22 mouse cellular contexts compared by ENCODE assay signal in the genomic region with DNA sequence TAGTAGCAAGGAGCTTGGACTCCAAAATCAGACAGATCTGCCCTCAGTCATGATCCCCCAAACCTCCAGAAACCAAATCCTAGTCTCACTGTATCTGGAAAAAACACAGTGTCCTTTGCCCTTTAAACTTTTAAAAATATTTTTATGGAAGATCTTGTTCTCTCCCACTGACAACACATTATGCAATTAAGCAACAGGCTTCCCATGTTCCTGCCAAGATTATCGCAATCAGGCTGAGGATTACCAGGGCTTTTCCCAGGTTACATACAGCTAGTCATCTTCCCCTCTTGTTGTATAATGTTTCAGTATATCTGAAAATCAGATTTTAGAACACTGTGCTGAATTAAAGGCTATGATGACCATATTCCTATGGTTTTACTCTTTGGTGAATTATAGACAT.
A peak's percentile ranks its signal among the peaks of the same experiment; 100 is the strongest.
DNase-seq lines count a peak whose midpoint lies in the region; ATAC-seq and TF ChIP-seq lines count a peak whose summit lies in the region.
"Had no signal": no experiment of that assay in that cellular context is flagged by ENCODE, and none has a peak within 500 bp of the region (broad histone marks: within the 10 kb centered on the region; RNA-seq: fewer than 3 reads in every experiment).

No protein-coding gene starts in this region.

- TF ChIP-seq CTCF in lung, postnatal 0 days (IDR thresholded peaks at IDR 0.05): no peak
- TF ChIP-seq CTCF in lung, adult 2 months (IDR thresholded peaks at IDR 0.05; ENCODE audit: insufficient read depth, low read length): no peak

- no peak overlapping the region for H3K27ac ChIP-seq in lung, postnatal 0 days (ENCODE audit: low read length)
- H3K27ac ChIP-seq: embryonic facial prominence, embryonic 12.5 days; embryonic facial prominence, embryonic 15.5 days; hindbrain, embryonic 10.5 days; hindbrain, embryonic 13.5 days had no signal

- H3K9ac ChIP-seq in lung, postnatal 0 days (replicated peaks; ENCODE audit: low read depth): no peak overlapping the region
- H3K9ac ChIP-seq: embryonic facial prominence, embryonic 12.5 days; embryonic facial prominence, embryonic 15.5 days; forebrain, postnatal 0 days; hindbrain, embryonic 13.5 days had no signal

- H3K36me3 ChIP-seq in lung, postnatal 0 days (ENCODE audit: insufficient read depth, low read length): no peaks in the 10 kb centered on the region
- H3K36me3 ChIP-seq: embryonic facial prominence, embryonic 12.5 days; embryonic facial prominence, embryonic 15.5 days; hindbrain, embryonic 10.5 days; hindbrain, embryonic 13.5 days had no signal

- no peak for TF ChIP-seq POLR2A in lung, adult 2 months (IDR thresholded peaks at IDR 0.05; ENCODE audit: borderline replicate concordance, extremely low read depth, low read depth, low read length)

- ATAC-seq in lung, postnatal 0 days: no peak; the same call in 1 of the 2 replicates
- ATAC-seq: activated CD4-positive, CD25-positive, alpha-beta regulatory T cell, adult 4 months; forebrain, embryonic 14.5 days; forebrain, postnatal 0 days; hindbrain, embryonic 16.5 days had no signal

- H3K4me1 ChIP-seq in lung, postnatal 0 days (ENCODE audit: insufficient read depth, low read depth, low read length): no peaks in the 10 kb centered on the region
- 0 out of 2 replicates have a peak, but pooled peaks cover 2% of the 10 kb centered on the region for H3K4me1 ChIP-seq in lung, adult 2 months (ENCODE audit: control insufficient read depth, insufficient read depth, low read length)
- H3K4me1 ChIP-seq: embryonic facial prominence, embryonic 12.5 days; embryonic facial prominence, embryonic 15.5 days; hindbrain, embryonic 10.5 days; hindbrain, embryonic 13.5 days had no signal

- WGBS in lung, postnatal 0 days: 71% methylated on average over 1 of the region's 1 CpGs
- 78% methylated on average over 1 of the region's 1 CpGs for WGBS in lung, adult 2 months

- no peak overlapping the region for H3K4me2 ChIP-seq in lung, postnatal 0 days (replicated peaks; ENCODE audit: low read depth, low read length)
- H3K4me2 ChIP-seq: embryonic facial prominence, embryonic 12.5 days; embryonic facial prominence, embryonic 15.5 days; heart, embryonic 11.5 days; hindbrain, embryonic 13.5 days had no signal

- H3K27me3 ChIP-seq in lung, postnatal 0 days (replicated peaks; ENCODE audit: insufficient read depth, low read length): no peaks in the 10 kb centered on the region
- H3K27me3 ChIP-seq: embryonic facial prominence, embryonic 12.5 days; embryonic facial prominence, embryonic 15.5 days; hindbrain, embryonic 13.5 days had no signal

- H3K9me3 ChIP-seq in lung, postnatal 0 days (ENCODE audit: low read length): no peaks in the 10 kb centered on the region
- H3K9me3 ChIP-seq: embryonic facial prominence, embryonic 12.5 days; embryonic facial prominence, embryonic 15.5 days; hindbrain, embryonic 10.5 days; hindbrain, embryonic 13.5 days had no signal

- H3K4me3 ChIP-seq in lung, postnatal 0 days (ENCODE audit: low read depth, low read length): no peak overlapping the region
- no peak overlapping the region for H3K4me3 ChIP-seq in lung, adult 2 months (replicated peaks; ENCODE audit: extremely low read depth, low read depth, low read length)
- H3K4me3 ChIP-seq: embryonic facial prominence, embryonic 12.5 days; embryonic facial prominence, embryonic 15.5 days; hindbrain, embryonic 10.5 days; hindbrain, embryonic 13.5 days had no signal

- TF ChIP-seq EP300 in lung, postnatal 0 days (IDR thresholded peaks at IDR 0.05): peak; percentile 85

- peak; percentile 23 for DNase-seq in adrenal gland, adult 2 months
- DNase-seq in adrenal gland, adult 8-10 months: no peak
- DNase-seq in heart, adult 11 months: peak; percentile 92
- DNase-seq in heart, postnatal 25 days (ENCODE audit: low spot score): no peak
- peak; percentile 59 for DNase-seq in lung, postnatal 0 days (ENCODE audit: low spot score)
- DNase-seq in lung, adult 2 months: no peak
- peak; percentile 83 for DNase-seq in adipocyte (ENCODE audit: low spot score)
- DNase-seq: cerebellum, adult 11 months; cerebellum, adult 2 months; cerebellum, adult 9-11 months; cerebellum, postnatal 25 days; forebrain, postnatal 0 days; gastrocnemius, postnatal 25 days; heart, postnatal 36 days had no signal

- intact Hi-C loops in heart, postnatal 25 days (cut with DNase I): no loop called here

Comparison
In these comparisons a context has a peak if more than half of its experiments do, and no peak if none do; other contexts are left out.
1. DNase-seq: peak in adrenal gland, adult 2 months (single experiment), heart, adult 11 months (single experiment), lung, postnatal 0 days (single experiment) and adipocyte (single experiment); none in adrenal gland, adult 8-10 months (single experiment), heart, postnatal 25 days (single experiment) and lung, adult 2 months (single experiment).